Mouse (Mus musculus): ENCODE measurements at regions not wholly inside any gene's neighbourhood (a gene's known extent, or its start where the extent isn't known, plus 50 kb on each side); places are given as distances from the start of the nearest gene placed in this dataset.

DNA sequence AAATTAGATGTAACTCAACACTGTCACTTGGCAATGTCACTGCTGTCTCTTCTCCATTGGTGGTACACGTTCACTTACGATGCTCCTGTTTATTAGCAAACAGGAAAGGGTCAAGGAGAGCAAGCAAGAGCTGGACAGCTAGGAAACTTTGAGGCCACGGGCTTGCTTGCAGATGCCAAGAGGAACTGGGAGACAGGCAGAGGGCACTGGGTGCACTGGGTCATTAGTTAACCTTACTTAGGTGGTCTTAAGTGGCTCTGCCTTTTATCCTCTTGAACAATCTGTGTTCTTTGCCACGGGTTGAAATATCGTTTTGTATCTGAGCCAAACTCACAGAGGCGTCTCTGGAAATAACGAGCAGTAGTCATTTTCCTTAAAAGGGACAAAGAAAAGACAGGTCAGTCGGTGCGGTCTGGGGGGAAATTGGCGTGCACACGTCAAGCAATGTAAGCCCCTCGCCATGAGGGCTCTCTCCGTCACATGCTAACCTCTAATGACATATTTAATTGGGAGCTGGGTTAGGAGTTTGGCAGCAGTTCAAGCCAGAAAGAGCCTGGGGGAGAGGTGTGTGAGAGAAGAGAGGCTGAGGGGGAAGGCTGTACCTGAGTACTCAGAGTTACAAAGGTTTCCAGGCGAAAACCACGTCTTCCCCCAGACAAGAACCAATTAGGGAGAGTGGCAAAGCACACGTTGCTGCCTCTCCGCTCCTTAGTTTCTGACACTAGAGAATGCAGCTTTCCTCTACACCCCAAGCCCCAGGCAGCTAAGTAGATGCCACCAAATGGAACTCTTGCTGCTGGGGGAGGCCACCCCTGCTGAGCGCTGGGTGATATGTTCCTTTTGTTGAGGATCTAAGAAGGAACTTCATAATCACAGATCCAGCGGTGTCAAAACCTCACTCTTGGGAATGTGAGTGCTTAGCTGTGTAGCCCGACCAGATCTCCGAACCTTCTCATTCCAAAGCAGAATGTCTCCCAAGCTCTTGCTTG, 140.0 kb upstream of the Tut7 start:
- TF ChIP-seq POLR2A (IDR thresholded peaks at IDR 0.05; ENCODE audit: control insufficient read depth, low read depth, low read length) (no peak), CTCF (IDR thresholded peaks at IDR 0.05; ENCODE audit: control insufficient read depth, insufficient read depth, insufficient replicate concordance, low read depth, low read length) (no peak)

All from testis, adult 2 months (tissue).